Mouse (Mus musculus) limb, embryonic 13.5 days (tissue): ENCODE results near the gene Rp9. TPM values are rescaled to one million over a fixed set of nuclear protein-coding genes. Genes with fewer than 3 reads are reported as not detected.
"Not testable (repeated sequence)": the region's sequence is repeated elsewhere in the genome, so short reads cannot be mapped to it uniquely, and the experiment has no call there.

ENCODE experiments used
- ATAC-seq: fragments of 200-750 bp; cut with Nextera tagmentation; 2 replicates; pipeline ENCODE4 v1.8.0; 2017; ENCODE audit warnings: low read depth, moderate number of reproducible peaks, moderate TSS enrichment; ENCODE audit not compliant: low FRiP score
- H3K27ac ChIP-seq: fragments of 300-500 bp; sonication (generic); 2 replicates; pipeline ENCODE4 v1.5.1; 2015; ENCODE audit warnings: inconsistent platforms, mild to moderate bottlenecking, moderate library complexity
- H3K27me3 ChIP-seq: fragments of 300-500 bp; sonication (generic); 2 replicates; pipeline ENCODE4 v1.6.1; 2015; ENCODE audit warnings: mild to moderate bottlenecking, inconsistent platforms
- H3K36me3 ChIP-seq: fragments of 300-500 bp; sonication (generic); 2 replicates; pipeline ENCODE4 v1.6.1; 2015; ENCODE audit warnings: inconsistent platforms, mild to moderate bottlenecking, moderate library complexity
- H3K4me1 ChIP-seq: fragments of 300-500 bp; sonication (generic); 2 replicates; pipeline ENCODE4 v1.6.1; 2015; ENCODE audit warnings: inconsistent platforms
- H3K4me2 ChIP-seq: fragments of 300-500 bp; sonication (generic); replicated peaks from 2 replicates; pipeline ENCODE4 v1.6.1; 2015; ENCODE audit warnings: inconsistent platforms, mild to moderate bottlenecking, moderate library complexity
- H3K4me3 ChIP-seq: fragments of 300-500 bp; sonication (generic); 2 replicates; pipeline ENCODE4 v1.5.1; 2015; ENCODE audit warnings: moderate library complexity, mild to moderate bottlenecking, inconsistent platforms
- H3K9ac ChIP-seq: fragments of 300-500 bp; sonication (generic); 2 replicates; pipeline ENCODE4 v1.6.1; 2015; ENCODE audit warnings: mild to moderate bottlenecking, inconsistent platforms
- H3K9me3 ChIP-seq: fragments of 300-500 bp; sonication (generic); 2 replicates; pipeline ENCODE4 v1.6.1; 2016; ENCODE audit warnings: inconsistent platforms
- WGBS: fragments of 180-500 bp; shearing (Covaris S2); methylation state at CpG from one replicate; pipeline ENCODE4 v1.1.7; 2015; 5-methylcytosine and 5-hydroxymethylcytosine counted together
- polyA plus RNA-seq: library from polyadenylated mRNA; unstranded; fragments of >200 nt; fragmentation: Nextera tagmentation; extraction: Ambion mirVana; gene quantifications from 2 replicates; pipeline ENCODE4 v1.2.1, GENCODE M21; 2015

Rp9 gene
- polyA plus RNA-seq, 1 experiment from 2014 or later = 74.1 TPM

GRCm38 (mm10) chr9:22455041-22455440, 14.5 kb downstream of the Rp9 start:
- Histone ChIP-seq H3K27me3 (no peaks in the 10 kb centered on the region), H3K36me3 (peaks cover 80% of the 10 kb centered on the region), H3K4me3 (no peak overlapping the region), H3K4me1 (0 out of 2 replicates have a peak, but pooled peaks cover 3% of the 10 kb centered on the region), H3K9ac (no peak overlapping the region), H3K9me3 (no peaks in the 10 kb centered on the region), H3K27ac (no peak overlapping the region), H3K4me2 (no peak overlapping the region)
- ATAC-seq = no peak

DNA sequence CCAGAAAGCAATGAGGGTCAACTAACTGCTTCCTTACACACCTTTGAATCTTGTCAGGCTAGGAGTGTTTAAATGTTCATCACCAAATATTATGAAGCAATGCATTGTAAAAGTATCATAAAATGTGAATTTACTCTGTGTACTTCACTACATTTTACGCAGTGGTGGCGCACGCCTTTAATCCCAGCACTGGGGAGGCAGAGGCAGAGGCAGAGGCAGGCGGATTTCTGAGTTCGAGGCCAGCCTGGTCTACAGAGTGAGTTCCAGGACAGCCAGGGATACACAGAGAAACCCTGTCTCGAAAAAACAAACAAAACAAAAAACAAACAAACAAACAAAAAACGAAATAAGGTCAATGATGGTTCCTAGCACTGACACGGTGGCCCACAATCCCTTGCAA, 15.6 kb downstream of the Rp9 start, which contains the start of gene Gm17545:
Gene Gm17545, plus strand, starts transcription at position 301 of the 400 bp plus-strand sequence.
- not testable (repeated sequence) for H3K9me3 ChIP-seq, ATAC-seq, H3K4me2 ChIP-seq, H3K27me3 ChIP-seq, H3K4me1 ChIP-seq, H3K4me3 ChIP-seq, H3K9ac ChIP-seq, H3K27ac ChIP-seq
- peaks cover 91% of the 10 kb centered on the region for H3K36me3 ChIP-seq
- WGBS = 92% methylated on average over 8 of the region's 8 CpGs

GRCm38 (mm10) chr9:22453501-22453924, 16.0 kb downstream of the Rp9 start:
- Histone ChIP-seq H3K4me1 (no peaks in the 10 kb centered on the region), H3K27me3 (no peaks in the 10 kb centered on the region), H3K4me2 (no peak overlapping the region), H3K27ac (no peak overlapping the region), H3K4me3 (no peak overlapping the region), H3K36me3 (peaks cover 95% of the 10 kb centered on the region), H3K9ac (no peak overlapping the region), H3K9me3 (no peaks in the 10 kb centered on the region)
- 94% methylated on average over 10 of the region's 10 CpGs for WGBS
- ATAC-seq = no peak

DNA sequence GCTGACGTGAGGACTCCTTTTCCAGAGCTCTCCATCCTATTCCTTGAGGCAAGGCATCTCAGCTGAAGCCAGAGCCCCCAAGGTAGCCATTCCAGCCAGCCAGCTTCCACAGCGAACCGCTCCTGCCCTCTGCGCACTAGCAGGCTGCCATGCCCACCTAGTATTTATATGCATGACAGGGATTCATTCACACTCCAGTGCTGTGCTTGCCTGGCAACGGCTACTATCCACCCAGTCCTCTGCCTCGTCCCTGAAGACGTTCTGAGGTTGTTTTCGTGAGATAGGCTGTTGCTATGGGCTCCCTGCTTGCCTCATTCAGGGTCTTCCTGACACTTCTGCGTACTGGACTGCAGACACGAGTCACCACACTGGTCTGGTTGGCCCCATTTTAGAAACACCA, 16.8 kb downstream of the Rp9 start:
- H3K27ac ChIP-seq = no peak overlapping the region
- H3K4me3 ChIP-seq = no peak overlapping the region
- 91% methylated on average over 10 of the region's 10 CpGs for WGBS
- H3K4me2 ChIP-seq = no peak overlapping the region
- H3K36me3 ChIP-seq = peaks cover 99% of the 10 kb centered on the region
- H3K4me1 ChIP-seq = no peaks in the 10 kb centered on the region
- no peak for ATAC-seq
- H3K27me3 ChIP-seq = no peaks in the 10 kb centered on the region
- no peaks in the 10 kb centered on the region for H3K9me3 ChIP-seq
- H3K9ac ChIP-seq = no peak overlapping the region

GRCm38 (mm10) chr9:22449209-22449608, 20.3 kb downstream of the Rp9 start:
- peaks cover 90% of the 10 kb centered on the region for H3K36me3 ChIP-seq

GRCm38 (mm10) chr9:22448420-22448819, 21.1 kb downstream of the Rp9 start:
- no peak for ATAC-seq
- peaks cover 82% of the 10 kb centered on the region for H3K36me3 ChIP-seq

More at GRCm38 (mm10) chr9:22449209-22449608, 20.3 kb downstream of the Rp9 start:
- Histone ChIP-seq H3K4me3 (no peak overlapping the region), H3K4me2 (no peak overlapping the region), H3K4me1 (no peaks in the 10 kb centered on the region), H3K27me3 (no peaks in the 10 kb centered on the region), H3K9ac (no peak overlapping the region), H3K27ac (no peak overlapping the region), H3K9me3 (no peaks in the 10 kb centered on the region)
- no peak for ATAC-seq
- WGBS = 93% methylated on average over 6 of the region's 6 CpGs

DNA sequence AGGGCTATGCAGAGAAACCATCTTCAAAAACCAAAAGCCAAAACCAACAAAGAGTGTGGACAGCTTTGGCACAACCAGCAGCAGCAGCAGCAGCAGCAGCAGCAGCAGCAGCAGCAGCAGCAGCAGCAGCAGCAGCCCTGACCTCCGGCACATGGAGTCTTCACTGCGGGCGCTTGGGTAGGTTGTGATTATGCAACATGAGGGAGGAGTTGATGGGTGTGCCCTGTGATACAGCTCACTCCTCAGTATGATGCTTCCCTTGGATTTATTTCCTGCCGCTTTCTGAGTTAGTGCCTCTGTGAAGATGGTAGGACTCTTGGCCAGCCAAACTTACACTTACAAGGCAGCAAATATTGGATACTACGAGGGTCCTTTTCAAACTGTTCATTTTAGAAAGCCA, 22.3 kb downstream of the Rp9 start:
- H3K4me2 ChIP-seq = no peak overlapping the region
- WGBS = 90% methylated on average over 5 of the region's 5 CpGs
- peaks cover 73% of the 10 kb centered on the region for H3K36me3 ChIP-seq
- no peaks in the 10 kb centered on the region for H3K4me1 ChIP-seq
- no peak overlapping the region for H3K9ac ChIP-seq
- ATAC-seq = no peak
- no peaks in the 10 kb centered on the region for H3K27me3 ChIP-seq
- no peak overlapping the region for H3K4me3 ChIP-seq
- no peaks in the 10 kb centered on the region for H3K9me3 ChIP-seq
- no peak overlapping the region for H3K27ac ChIP-seq

More at GRCm38 (mm10) chr9:22448420-22448819, 21.1 kb downstream of the Rp9 start:
- Histone ChIP-seq H3K27me3 (no peaks in the 10 kb centered on the region), H3K4me1 (no peaks in the 10 kb centered on the region), H3K4me3 (no peak overlapping the region), H3K27ac (no peak overlapping the region), H3K9ac (no peak overlapping the region), H3K9me3 (no peaks in the 10 kb centered on the region), H3K4me2 (no peak overlapping the region)
- 86% methylated on average over 13 of the region's 13 CpGs for WGBS

GRCm38 (mm10) chr9:22445123-22445522, 24.4 kb downstream of the Rp9 start:
- Histone ChIP-seq H3K27me3 (no peaks in the 10 kb centered on the region), H3K27ac (no peak overlapping the region; the same call in 1 of the 2 replicates), H3K4me1 (no peaks in the 10 kb centered on the region), H3K4me3 (no peak overlapping the region), H3K36me3 (peaks cover 60% of the 10 kb centered on the region), H3K4me2 (no peak overlapping the region), H3K9ac (no peak overlapping the region), H3K9me3 (no peaks in the 10 kb centered on the region)
- WGBS = 75% methylated on average over 1 of the region's 1 CpGs
- no peak for ATAC-seq

DNA sequence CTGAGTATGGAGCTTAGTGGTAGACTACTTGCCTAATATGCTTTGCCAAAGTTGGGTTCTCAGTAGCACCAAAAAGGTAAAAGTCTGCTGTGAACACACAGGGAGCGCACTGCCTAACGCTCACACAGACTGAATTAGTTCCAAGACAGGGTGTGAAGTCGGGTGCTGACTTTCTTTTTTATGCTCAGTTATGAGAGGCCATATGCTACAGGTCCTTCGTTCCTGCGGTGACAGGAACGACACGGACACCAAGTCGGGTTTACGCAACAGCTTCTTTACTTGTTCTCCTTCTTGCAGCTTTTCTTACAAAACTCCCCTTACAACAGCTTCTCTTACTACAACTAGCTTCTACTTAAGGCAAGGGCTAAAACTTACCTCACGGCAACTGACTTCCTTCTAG, 26.4 kb downstream of the Rp9 start:
- Histone ChIP-seq H3K27me3 (no peaks in the 10 kb centered on the region), H3K4me1 (no peaks in the 10 kb centered on the region), H3K9me3 (no peaks in the 10 kb centered on the region), H3K36me3 (peaks cover 40% of the 10 kb centered on the region), H3K4me2 (no peak overlapping the region), H3K27ac (no peak overlapping the region), H3K4me3 (no peak overlapping the region), H3K9ac (no peak overlapping the region)
- WGBS = 88% methylated on average over 10 of the region's 10 CpGs
- no peak for ATAC-seq

DNA sequence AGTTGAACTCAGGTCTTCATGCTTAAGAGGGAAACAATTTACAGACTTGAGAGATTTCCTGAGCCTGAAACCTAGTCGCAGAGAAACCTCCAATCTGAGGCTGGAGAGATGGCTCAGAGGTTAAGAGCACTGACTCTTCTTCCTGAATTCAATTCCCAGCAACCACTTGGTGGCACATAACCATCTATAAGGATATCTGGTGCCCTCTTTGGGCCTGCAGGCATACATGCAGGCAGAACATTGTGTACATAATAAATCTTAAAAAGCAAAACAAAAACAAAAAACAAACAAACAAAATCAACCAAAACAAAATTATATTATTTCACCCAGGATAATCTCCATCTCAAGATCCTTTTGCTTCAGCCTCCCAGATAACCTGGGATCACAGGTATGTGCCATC, 30.7 kb downstream of the Rp9 start:
- H3K4me3 ChIP-seq = no peak overlapping the region
- no peaks in the 10 kb centered on the region for H3K27me3 ChIP-seq
- H3K36me3 ChIP-seq = peaks cover 10% of the 10 kb centered on the region; the same call in 1 of the 2 replicates
- no peaks in the 10 kb centered on the region for H3K4me1 ChIP-seq
- no peak overlapping the region for H3K4me2 ChIP-seq
- 75% methylated on average over 1 of the region's 1 CpGs for WGBS
- no peak for ATAC-seq
- H3K9ac ChIP-seq = no peak overlapping the region
- H3K27ac ChIP-seq = no peak overlapping the region
- no peaks in the 10 kb centered on the region for H3K9me3 ChIP-seq

- Histone ChIP-seq H3K4me2 (no peak overlapping the region), H3K36me3 (no peaks in the 10 kb centered on the region; the same call in none of the 2 replicates), H3K9ac (no peak overlapping the region), H3K4me1 (peaks cover 20% of the 10 kb centered on the region), H3K27me3 (peaks cover 2% of the 10 kb centered on the region; the same call in 1 of the 2 replicates), H3K4me3 (no peak overlapping the region), H3K9me3 (no peaks in the 10 kb centered on the region), H3K27ac (no peak overlapping the region)
- ATAC-seq = no peak
- WGBS = 93% methylated on average over 2 of the region's 2 CpGs
Observed at GRCm38 (mm10) chr9:22434101-22434500, 35.4 kb downstream of the Rp9 start.

- Histone ChIP-seq H3K4me1 (peaks cover 29% of the 10 kb centered on the region), H3K36me3 (no peaks in the 10 kb centered on the region; the same call in none of the 2 replicates), H3K27me3 (peaks cover 2% of the 10 kb centered on the region; the same call in 1 of the 2 replicates), H3K9ac (no peak overlapping the region), H3K9me3 (no peaks in the 10 kb centered on the region), H3K4me2 (no peak overlapping the region), H3K27ac (no peak overlapping the region), H3K4me3 (no peak overlapping the region)
- WGBS = 80% methylated on average over 2 of the region's 2 CpGs
- ATAC-seq = no peak
Observed at GRCm38 (mm10) chr9:22433221-22433620, 36.3 kb downstream of the Rp9 start.

DNA sequence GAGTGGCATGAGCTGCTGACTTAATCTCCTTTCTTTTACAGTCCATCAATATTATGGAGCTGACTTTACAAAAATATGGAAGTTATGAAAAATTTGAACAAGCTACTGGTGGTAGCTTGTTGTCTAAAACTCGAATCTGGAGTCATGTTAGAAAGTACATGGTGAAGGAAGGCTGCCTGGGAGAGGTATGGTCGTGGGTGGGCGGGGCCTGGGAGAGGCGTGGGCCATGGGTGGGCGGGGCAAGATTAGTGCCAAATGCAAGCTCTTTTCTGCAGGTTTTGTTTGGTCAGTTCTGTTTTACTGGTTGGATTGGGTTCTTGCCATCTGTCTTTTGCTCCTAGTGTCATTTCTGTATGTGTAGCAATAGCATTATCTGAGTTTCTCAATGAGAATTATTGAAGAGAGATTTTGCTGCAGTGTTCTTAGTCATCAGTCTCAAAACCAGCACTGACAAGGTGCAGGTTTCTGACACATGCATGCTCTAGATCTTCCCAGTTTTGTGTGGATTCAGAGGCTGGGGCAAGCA, 39.2 kb downstream of the Rp9 start:
- Histone ChIP-seq H3K9ac (no peak overlapping the region), H3K4me3 (no peak overlapping the region), H3K4me2 (peak overlapping the region; percentile 42), H3K27ac (0 out of 2 replicates have a peak overlapping the region, but pooled peaks have one; percentile 44), H3K27me3 (peaks cover 2% of the 10 kb centered on the region; the same call in 1 of the 2 replicates), H3K9me3 (no peaks in the 10 kb centered on the region), H3K36me3 (no peaks in the 10 kb centered on the region; the same call in none of the 2 replicates), H3K4me1 (peaks cover 35% of the 10 kb centered on the region)
- ATAC-seq = no peak
- 26% methylated on average over 5 of the region's 5 CpGs for WGBS
